Mouse (Mus musculus): Measurements from ENCODE around the gene Gucy1b1.

The Gucy1b1 gene

GRCm38 (mm10) chr3:82074201-82074851, at the start of gene Gucy1b1:
Gucy1b1 (minus strand) TSS chr3:82074689.
- peak; percentile 50 to 62 for DNase-seq (ENCODE audit: low spot score in 2 of 2)

- no peak for DNase-seq (ENCODE audit: low spot score in 2 of 2)
These were observed 44.4 kb upstream of the Gucy1b1 start for GRCm38 (mm10) chr3:82118916-82119315.

- DNase-seq (ENCODE audit: low spot score in 2 of 2) = peak; percentile 60 to 64
These were observed 38.0 kb upstream of the Gucy1b1 start for GRCm38 (mm10) chr3:82112439-82112838.

- DNase-seq (ENCODE audit: low spot score in 2 of 2) = no peak
These were observed 37.5 kb upstream of the Gucy1b1 start for GRCm38 (mm10) chr3:82111986-82112385.

- DNase-seq (ENCODE audit: low spot score in 2 of 2) = no peak
These were observed 34.5 kb upstream of the Gucy1b1 start for GRCm38 (mm10) chr3:82108951-82109350.

DNA sequence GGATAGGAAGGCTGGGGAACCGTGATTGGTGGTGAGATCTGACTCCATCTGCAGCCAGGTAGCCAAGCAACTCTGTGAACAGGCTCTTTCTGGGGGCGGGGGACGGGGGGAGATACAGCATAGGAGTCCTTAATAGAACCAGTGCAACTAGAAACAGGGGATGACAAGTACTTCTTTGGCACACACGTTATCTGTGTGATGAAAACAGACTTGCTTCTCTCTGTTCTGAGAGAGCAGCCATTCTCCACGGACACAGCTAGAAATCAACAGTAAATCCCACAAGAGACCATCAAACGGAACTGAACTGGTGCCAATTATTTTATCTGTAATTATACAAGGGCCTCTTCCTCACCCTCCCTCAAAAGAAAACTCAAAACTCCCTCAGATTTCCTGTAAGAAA, 29.7 kb upstream of the Gucy1b1 start:
- no peak for DNase-seq (ENCODE audit: low spot score in 2 of 2)

DNA sequence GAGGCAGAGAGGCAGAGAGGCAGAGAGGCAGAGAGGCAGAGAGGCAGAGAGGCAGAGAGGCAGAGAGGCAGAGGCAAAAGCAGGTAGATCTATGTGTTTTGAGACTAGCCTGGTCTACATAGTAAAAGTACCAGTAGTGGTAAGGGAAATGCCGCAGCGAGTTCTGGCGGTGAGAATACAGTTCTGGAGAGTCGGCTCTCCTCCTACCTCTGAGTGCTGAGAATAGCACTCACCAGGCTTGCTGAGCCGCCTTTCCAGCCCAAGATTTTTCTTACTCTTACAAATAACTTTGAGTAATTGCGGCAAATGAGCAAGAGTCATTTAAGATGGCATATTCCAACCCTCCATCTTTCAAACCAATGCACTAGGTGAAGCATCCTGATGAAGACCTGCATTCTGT, 24.6 kb upstream of the Gucy1b1 start:
- DNase-seq (ENCODE audit: low spot score in 2 of 2) = no peak

DNA sequence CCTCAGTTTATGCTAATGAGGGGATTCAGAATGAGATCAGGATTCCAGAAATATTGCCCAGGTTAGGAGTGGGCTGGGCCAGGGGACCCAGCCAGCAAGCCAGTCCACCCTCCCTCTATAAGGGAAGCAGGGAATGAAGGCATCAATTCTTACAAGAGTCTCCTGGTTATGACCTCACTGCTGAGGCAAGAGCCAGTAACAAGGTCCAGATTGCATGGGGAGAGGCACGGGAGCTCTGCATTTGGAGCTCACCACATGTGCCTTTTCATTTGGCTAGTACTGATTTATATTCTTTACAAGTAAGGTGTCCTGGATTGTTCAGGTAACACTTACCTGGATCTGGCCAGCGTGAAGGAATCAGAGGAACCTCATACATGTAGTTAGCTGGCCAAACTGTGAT, 22.3 kb upstream of the Gucy1b1 start:
- DNase-seq (ENCODE audit: low spot score in 2 of 2) = no peak

GRCm38 (mm10) chr3:82073741-82074181, 728 bp downstream of the Gucy1b1 start:
- peak; percentile 57 to 63 for DNase-seq (ENCODE audit: low spot score in 2 of 2)

- DNase-seq (ENCODE audit: low spot score in 2 of 2) = no peak
These were observed 6.7 kb downstream of the Gucy1b1 start for GRCm38 (mm10) chr3:82067830-82068229.

DNA sequence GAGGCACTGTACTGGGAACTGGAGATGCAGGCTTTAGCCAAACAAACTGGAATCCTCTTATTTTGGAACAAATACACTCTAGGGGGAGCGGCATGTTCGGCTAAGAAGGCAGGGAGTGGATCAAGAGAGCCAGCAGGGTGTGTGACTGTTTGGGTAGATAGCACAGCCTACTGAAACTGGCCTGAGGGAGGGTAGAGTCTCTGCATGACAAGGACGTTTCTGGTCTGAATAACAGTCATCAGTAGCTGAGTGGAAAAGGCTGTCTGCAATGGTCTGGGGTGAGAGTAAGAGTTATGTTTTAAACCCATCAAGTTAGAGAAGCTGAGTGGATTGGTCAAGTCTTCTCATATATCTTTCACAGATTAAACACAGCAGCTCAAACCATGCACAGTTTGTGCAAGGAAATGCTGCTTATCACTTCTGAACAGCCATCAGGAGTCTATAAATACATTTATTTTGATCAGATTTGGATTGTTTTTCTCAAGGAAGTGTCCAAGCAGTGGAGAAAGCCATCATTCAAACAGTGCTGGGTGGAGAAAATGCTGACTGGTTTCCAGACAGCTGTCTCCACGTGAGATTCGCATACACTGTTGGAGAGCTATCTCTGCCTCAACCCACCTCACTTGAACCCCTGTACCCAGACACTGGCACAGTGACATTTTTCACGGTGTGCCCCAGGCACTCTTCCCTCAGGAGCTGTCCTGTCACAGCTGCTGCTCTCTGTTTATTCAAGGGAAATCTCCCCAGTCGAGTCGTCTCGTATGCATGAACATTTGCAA, 12.9 kb downstream of the Gucy1b1 start:
- no peak for DNase-seq (ENCODE audit: low spot score in 2 of 2)

DNA sequence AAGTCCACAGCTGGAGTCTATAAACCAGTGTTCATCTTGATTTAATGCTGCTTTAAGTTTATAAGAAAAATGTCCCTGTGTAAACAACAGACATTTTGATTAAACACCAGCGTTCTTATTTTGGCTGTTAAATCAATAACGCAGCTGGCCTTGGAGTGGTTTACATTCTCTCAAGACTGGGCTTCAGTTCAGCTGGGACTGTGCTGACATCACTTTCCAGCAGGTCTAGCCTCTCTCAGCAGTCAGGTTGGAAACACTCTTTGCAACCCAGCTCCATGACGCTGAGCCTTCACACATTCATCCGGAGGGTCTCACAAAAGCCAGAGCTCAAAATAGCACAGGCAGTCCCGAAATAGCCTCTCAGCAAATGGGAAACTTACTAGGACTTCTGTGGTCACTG, 17.3 kb downstream of the Gucy1b1 start:
- no peak for DNase-seq (ENCODE audit: low spot score in 2 of 2)

- DNase-seq (ENCODE audit: low spot score in 2 of 2) = no peak
These were observed 20.1 kb downstream of the Gucy1b1 start for GRCm38 (mm10) chr3:82054283-82054974.

DNA sequence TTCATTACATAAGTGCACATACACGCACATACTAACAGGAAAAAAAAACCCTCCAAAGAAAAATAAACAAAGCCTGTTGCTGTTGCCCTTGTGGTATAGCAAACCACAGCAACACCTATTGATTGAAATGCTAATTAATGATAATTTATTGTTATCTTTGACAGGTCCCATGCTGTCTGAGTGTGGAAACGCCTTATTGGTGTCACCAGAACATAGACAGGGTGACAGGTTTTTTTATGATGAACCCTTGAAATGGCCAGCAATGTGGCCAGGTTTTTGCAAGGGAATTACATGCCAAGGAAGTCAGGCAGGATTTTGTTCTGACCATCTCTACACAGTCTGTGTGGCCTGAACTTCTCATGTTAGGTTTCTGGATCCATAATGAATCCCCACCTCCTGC, 22.5 kb downstream of the Gucy1b1 start:
- DNase-seq (ENCODE audit: low spot score in 2 of 2) = no peak

DNA sequence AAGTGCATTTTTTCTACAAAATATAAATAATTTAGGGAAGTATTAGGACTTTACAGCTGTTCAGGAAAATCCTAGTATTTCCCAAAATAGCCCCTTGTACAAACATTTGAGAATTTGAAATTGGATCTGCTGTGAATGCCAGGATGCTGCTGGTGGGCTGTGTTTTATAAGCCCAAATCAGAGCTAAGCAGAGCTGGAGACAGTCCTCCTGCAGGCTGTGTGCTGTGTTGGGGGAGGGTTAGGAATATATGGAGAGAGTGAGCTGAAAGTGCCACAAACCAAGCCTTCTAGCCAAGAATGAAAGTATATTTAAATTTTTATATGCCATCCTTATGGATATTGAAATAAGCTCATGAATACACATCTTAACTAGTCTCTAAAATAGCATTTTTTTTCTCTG, 23.0 kb downstream of the Gucy1b1 start:
- no peak for DNase-seq (ENCODE audit: low spot score in 2 of 2)

DNA sequence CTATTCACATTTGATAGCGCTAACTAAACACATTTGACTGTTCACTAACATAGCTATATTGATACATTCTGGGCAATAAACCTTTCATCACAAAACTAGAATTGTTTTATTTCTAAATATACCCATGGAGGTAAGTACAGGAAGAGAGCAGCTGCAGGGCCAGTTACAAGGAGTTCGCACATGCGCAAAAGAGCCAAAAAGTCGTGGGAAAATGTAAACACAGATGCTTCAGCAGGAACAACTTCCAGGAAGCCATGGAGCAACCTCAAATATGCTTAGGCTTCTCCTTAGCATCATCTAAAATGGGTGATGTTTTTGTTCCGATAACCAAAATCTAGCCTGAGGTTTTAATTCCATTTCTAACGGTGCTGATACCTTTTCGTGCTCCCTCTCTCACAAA, 25.8 kb downstream of the Gucy1b1 start:
- DNase-seq (ENCODE audit: low spot score in 2 of 2) = no peak

DNA sequence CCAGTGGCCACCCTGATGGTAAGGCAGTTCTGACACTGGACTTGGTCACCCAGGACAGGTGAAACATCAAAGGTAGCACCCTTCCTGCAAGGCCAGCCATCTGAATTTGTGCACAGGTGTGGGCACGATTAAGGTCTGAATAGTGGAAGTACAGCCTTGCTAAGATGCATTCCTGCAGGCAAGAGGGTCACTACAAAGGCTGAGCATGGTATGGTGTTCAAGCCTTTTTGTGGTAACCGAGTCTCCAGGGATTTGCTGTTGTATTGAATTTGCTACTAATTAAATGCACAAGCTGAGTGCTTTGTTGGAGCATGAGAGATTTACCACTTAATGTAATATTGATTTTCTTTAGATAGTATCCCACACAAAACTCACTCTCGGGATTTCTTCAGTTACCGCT, 26.4 kb downstream of the Gucy1b1 start:
- no peak for DNase-seq (ENCODE audit: low spot score in 2 of 2)

GRCm38 (mm10) chr3:82047100-82047753, 27.3 kb downstream of the Gucy1b1 start:
- DNase-seq (ENCODE audit: low spot score in 2 of 2) = no peak

DNA sequence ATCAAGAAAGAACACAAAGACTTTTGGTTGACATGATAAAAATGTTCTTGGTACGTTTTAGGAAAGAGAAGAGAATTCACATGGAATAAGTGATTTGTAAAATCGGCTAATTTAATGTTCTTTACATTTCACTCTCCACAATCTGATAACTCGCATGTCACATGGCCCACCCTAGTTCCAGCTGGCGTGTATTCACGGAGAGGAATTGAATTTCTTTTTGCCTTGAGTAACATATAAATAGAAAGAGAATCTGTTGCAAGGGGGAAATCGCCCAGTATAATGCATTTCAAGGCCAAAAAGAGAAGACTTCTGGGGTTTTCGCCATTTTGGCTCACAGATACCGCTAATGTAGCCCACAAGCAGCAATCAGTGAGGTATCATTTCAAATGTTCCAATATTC, 28.4 kb downstream of the Gucy1b1 start:
- DNase-seq (ENCODE audit: low spot score in 2 of 2) = no peak

DNA sequence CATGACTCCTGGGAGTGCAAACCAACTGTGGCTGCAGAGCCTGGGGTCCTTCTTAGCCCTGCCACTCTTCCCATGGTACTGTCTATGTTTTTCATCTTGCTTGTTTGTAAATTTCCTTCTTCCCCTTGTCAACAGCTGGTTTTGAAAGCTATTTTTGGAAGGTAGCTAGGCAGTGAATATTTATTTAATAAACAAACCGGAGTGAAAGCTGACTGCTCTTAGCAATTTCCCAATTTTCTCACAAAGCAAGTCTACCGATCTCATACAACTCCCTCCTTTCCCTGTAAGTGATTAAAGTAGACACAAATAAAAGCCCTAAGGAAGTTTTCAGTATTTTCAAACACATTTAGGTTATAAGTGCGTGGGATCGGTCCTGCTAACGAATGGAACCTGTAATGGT, 29.6 kb downstream of the Gucy1b1 start:
- DNase-seq (ENCODE audit: low spot score in 2 of 2) = no peak

- DNase-seq (ENCODE audit: low spot score in 2 of 2) = no peak
These were observed 30.8 kb downstream of the Gucy1b1 start for GRCm38 (mm10) chr3:82043676-82044075.
